In genomic region chr10:99169765-99170129, GRCm38 (mm10) we compare ENCODE assay signal across 11 mouse cellular contexts. TPM values are rescaled to one million over a fixed set of nuclear protein-coding genes. Genes with fewer than 3 reads are reported as not detected.
A peak's percentile ranks its signal among the peaks of the same experiment; 100 is the strongest.
DNase-seq lines count a peak whose midpoint lies in the region; ATAC-seq lines count a peak whose summit lies in the region.
"Had no signal": no experiment of that assay in that cellular context is flagged by ENCODE, and none has a peak within 500 bp of the region (broad histone marks: within the 10 kb centered on the region; RNA-seq: fewer than 3 reads in every experiment).

No protein-coding gene starts in this region.

- 53% methylated on average over 5 of the region's 5 CpGs for WGBS in heart, embryonic 16.5 days
- 91% methylated on average over 5 of the region's 5 CpGs for WGBS in hindbrain, embryonic 10.5 days
- 85% methylated on average over 5 of the region's 5 CpGs for WGBS in midbrain, embryonic 16.5 days

- H3K27me3 ChIP-seq in heart, embryonic 16.5 days (ENCODE audit: control insufficient read depth, insufficient read depth, low read length) = no peaks in the 10 kb centered on the region
- no peaks in the 10 kb centered on the region for H3K27me3 ChIP-seq in hindbrain, embryonic 10.5 days (ENCODE audit: insufficient read depth, poor library complexity, severe bottlenecking)
- H3K27me3 ChIP-seq in midbrain, embryonic 16.5 days (ENCODE audit: control insufficient read depth, insufficient read depth, low read depth, low read length) = no peaks in the 10 kb centered on the region
- H3K27me3 ChIP-seq: embryonic facial prominence, embryonic 13.5 days; neural tube, embryonic 12.5 days; Patski had no signal

- DNase-seq in kidney, postnatal 14 days = peak; percentile 38
- DNase-seq in kidney, adult 11 months = no peak
- peak; percentile 72 for DNase-seq in adipocyte (ENCODE audit: low spot score)
- peak; percentile 62 for DNase-seq in lung, postnatal 10 days
- DNase-seq in hindbrain, embryonic 10.5 days (ENCODE audit: low spot score) = no peak
- no peak for DNase-seq in urinary bladder, adult 18-20 months (ENCODE audit: low spot score in 2 of 2)

- no peak overlapping the region for H3K9ac ChIP-seq in heart, embryonic 16.5 days (ENCODE audit: low read length)
- H3K9ac ChIP-seq in midbrain, embryonic 16.5 days (ENCODE audit: low read depth, low read length) = no peak overlapping the region
- H3K9ac ChIP-seq: embryonic facial prominence, embryonic 13.5 days; neural tube, embryonic 12.5 days had no signal

- peak overlapping the region; percentile 70; the same call in 1 of the 2 replicates for H3K27ac ChIP-seq in heart, embryonic 16.5 days (ENCODE audit: low read length)
- no peak overlapping the region for H3K27ac ChIP-seq in hindbrain, embryonic 10.5 days
- no peak overlapping the region for H3K27ac ChIP-seq in midbrain, embryonic 16.5 days (ENCODE audit: low read length)
- H3K27ac ChIP-seq: embryonic facial prominence, embryonic 13.5 days; neural tube, embryonic 12.5 days had no signal

- peaks cover 33% of the 10 kb centered on the region for H3K4me1 ChIP-seq in heart, embryonic 16.5 days (ENCODE audit: control insufficient read depth, insufficient read depth, low read length)
- H3K4me1 ChIP-seq in hindbrain, embryonic 10.5 days (replicated peaks) = peaks cover 30% of the 10 kb centered on the region
- H3K4me1 ChIP-seq in midbrain, embryonic 16.5 days (ENCODE audit: control insufficient read depth, insufficient read depth, low read length) = peaks cover 4% of the 10 kb centered on the region; the same call in 1 of the 2 replicates

- no peak overlapping the region for H3K4me3 ChIP-seq in heart, embryonic 16.5 days (ENCODE audit: low read length)
- no peak overlapping the region for H3K4me3 ChIP-seq in hindbrain, embryonic 10.5 days
- H3K4me3 ChIP-seq in midbrain, embryonic 16.5 days (ENCODE audit: low read depth, low read length) = no peak overlapping the region
- H3K4me3 ChIP-seq: embryonic facial prominence, embryonic 13.5 days; neural tube, embryonic 12.5 days had no signal

- H3K4me2 ChIP-seq in heart, embryonic 16.5 days (ENCODE audit: low read depth, low read length) = no peak overlapping the region
- no peak overlapping the region for H3K4me2 ChIP-seq in midbrain, embryonic 16.5 days (ENCODE audit: low read length)
- H3K4me2 ChIP-seq: embryonic facial prominence, embryonic 13.5 days; neural tube, embryonic 12.5 days had no signal

- ATAC-seq in heart, embryonic 16.5 days (replicated peaks; ENCODE audit: extremely low read depth, insufficient read depth, low FRiP score) = 0 out of 2 replicates have a peak, but pooled peaks have one; percentile 20
- ATAC-seq in midbrain, embryonic 16.5 days = no peak
- ATAC-seq: Patski had no signal

- H3K36me3 ChIP-seq in heart, embryonic 16.5 days (ENCODE audit: control insufficient read depth, insufficient read depth) = no peaks in the 10 kb centered on the region
- peaks cover 6% of the 10 kb centered on the region; the same call in 1 of the 2 replicates for H3K36me3 ChIP-seq in hindbrain, embryonic 10.5 days
- no peaks in the 10 kb centered on the region for H3K36me3 ChIP-seq in midbrain, embryonic 16.5 days (ENCODE audit: control insufficient read depth, insufficient read depth, low read length)
- H3K36me3 ChIP-seq: embryonic facial prominence, embryonic 13.5 days; neural tube, embryonic 12.5 days had no signal

- H3K9me3 ChIP-seq in heart, embryonic 16.5 days (replicated peaks; ENCODE audit: control insufficient read depth, low read length) = no peaks in the 10 kb centered on the region
- H3K9me3 ChIP-seq in hindbrain, embryonic 10.5 days = no peaks in the 10 kb centered on the region
- H3K9me3 ChIP-seq in midbrain, embryonic 16.5 days (replicated peaks; ENCODE audit: control insufficient read depth, low read length, poor library complexity, severe bottlenecking) = no peaks in the 10 kb centered on the region
- H3K9me3 ChIP-seq: embryonic facial prominence, embryonic 13.5 days; neural tube, embryonic 12.5 days had no signal

RNA-seq across cellular contexts. Expression of gene Phxr2, which starts 43.6 kb away (rescaled TPM):
- polyA plus RNA-seq in heart, embryonic 16.5 days (2015; fragmentation: Nextera tagmentation; extraction: Ambion mirVana) = not detected in 2 replicates
- 0.24 TPM in 1 of 2 replicates, not detected in the other for polyA plus RNA-seq in hindbrain, embryonic 10.5 days (2016; fragmentation: Nextera tagmentation; extraction: Ambion mirVana)
- polyA plus RNA-seq in midbrain, embryonic 16.5 days (2015; fragmentation: Nextera tagmentation; extraction: Ambion mirVana) = not detected in 2 replicates
- polyA plus RNA-seq: embryonic facial prominence, embryonic 13.5 days; Patski had no signal

Comparison
In these comparisons a context has a peak if more than half of its experiments do, and no peak if none do; other contexts are left out.
1. DNase-seq: peak in kidney, postnatal 14 days (single experiment), adipocyte (single experiment) and lung, postnatal 10 days (single experiment); none in kidney, adult 11 months (single experiment), hindbrain, embryonic 10.5 days (single experiment) and urinary bladder, adult 18-20 months (0 of 2).